Mouse (Mus musculus) megakaryocyte, embryonic 14.5 days (primary cell): Measurements from ENCODE around the gene Sema3f. TPM values are rescaled to one million over a fixed set of nuclear protein-coding genes. Genes with fewer than 3 reads are reported as not detected.
A peak's percentile ranks its signal among the peaks of the same experiment; 100 is the strongest.
"Not testable (repeated sequence)": the region's sequence is repeated elsewhere in the genome, so short reads cannot be mapped to it uniquely, and the experiment has no call there.

Experiments
- H3K27me3 ChIP-seq: replicated peaks from 2 replicates; pipeline ENCODE3; 2012; ENCODE audit warnings: inconsistent platforms
- H3K36me3 ChIP-seq: replicated peaks from 2 replicates; pipeline ENCODE3; 2012; ENCODE audit warnings: low read length, inconsistent platforms, mixed read lengths
- H3K4me1 ChIP-seq: 2 replicates; pipeline ENCODE4 v1.6.1; 2012; ENCODE audit warnings: inconsistent platforms
- H3K4me3 ChIP-seq: replicated peaks from 2 replicates; pipeline ENCODE3; 2012; ENCODE audit warnings: moderate library complexity, mild to moderate bottlenecking, inconsistent platforms
- H3K9me3 ChIP-seq: 2 replicates; pipeline ENCODE4 v1.6.1; 2012; ENCODE audit warnings: inconsistent platforms
- FLI1 ChIP-seq: IDR thresholded peaks from 2 replicates; pipeline ENCODE4 v1.6.1; 2012; ENCODE audit warnings: low read length, inconsistent platforms, mixed read lengths
- GATA1 ChIP-seq: IDR thresholded peaks from 3 replicates; pipeline ENCODE4 v1.6.1; 2012; ENCODE audit warnings: mixed read lengths, low read length, inconsistent platforms, borderline replicate concordance
- polyA plus RNA-seq: library from polyadenylated mRNA; stranded (reverse); fragments of >175 nt; gene quantifications from 2 replicates; pipeline ENCODE4 v1.2.3, GENCODE M21; 2012; ENCODE audit warnings: low replicate concordance; ENCODE audit not compliant: insufficient read depth

Sema3f gene
- polyA plus RNA-seq, 1 experiment = not detected

- TF ChIP-seq FLI1 (no peak), GATA1 (no peak)
- Histone ChIP-seq H3K9me3 (no peaks in the 10 kb centered on the region), H3K4me3 (no peak overlapping the region), H3K27me3 (peaks cover 87% of the 10 kb centered on the region), H3K36me3 (no peaks in the 10 kb centered on the region), H3K4me1 (peaks cover 4% of the 10 kb centered on the region; the same call in 1 of the 2 replicates)
Measured at GRCm38 (mm10) chr9:107693433-107693987, 16.8 kb downstream of the Sema3f start.

DNA sequence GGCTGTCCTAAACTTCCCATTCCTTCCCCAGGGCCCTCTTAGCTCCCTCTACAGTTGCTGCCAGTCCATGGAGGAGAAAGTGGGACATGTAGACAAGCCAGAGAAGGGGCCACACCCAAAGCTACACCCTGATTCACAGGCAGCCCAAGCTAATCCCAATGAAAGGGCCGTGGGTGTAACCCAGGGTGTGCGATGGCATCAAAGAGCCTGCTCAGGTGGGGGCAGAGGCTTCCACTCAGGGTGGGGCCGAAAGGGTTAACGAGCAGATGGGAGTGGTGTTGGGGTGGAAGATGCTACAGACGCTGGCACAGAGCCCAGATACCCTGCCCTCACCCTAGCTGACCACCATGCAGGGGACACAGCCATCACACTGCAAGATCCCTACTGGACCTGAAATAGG, 17.5 kb downstream of the Sema3f start:
- Histone ChIP-seq H3K4me3 (no peak overlapping the region), H3K4me1 (peaks cover 4% of the 10 kb centered on the region; the same call in 1 of the 2 replicates), H3K36me3 (no peaks in the 10 kb centered on the region), H3K27me3 (peaks cover 89% of the 10 kb centered on the region), H3K9me3 (no peaks in the 10 kb centered on the region)
- TF ChIP-seq GATA1 (no peak), FLI1 (no peak)

- no peaks in the 10 kb centered on the region for H3K9me3 ChIP-seq
- peaks cover 10% of the 10 kb centered on the region for H3K4me1 ChIP-seq
- H3K27me3 ChIP-seq = peaks cover 87% of the 10 kb centered on the region
- H3K36me3 ChIP-seq = no peaks in the 10 kb centered on the region
- no peak for TF ChIP-seq FLI1
- TF ChIP-seq GATA1 = no peak
- H3K4me3 ChIP-seq = peak overlapping the region; percentile 30
Measured at GRCm38 (mm10) chr9:107690391-107690790, 19.9 kb downstream of the Sema3f start.

GRCm38 (mm10) chr9:107688939-107689338, 21.3 kb downstream of the Sema3f start:
- Histone ChIP-seq H3K4me3 (no peak overlapping the region), H3K4me1 (peaks cover 10% of the 10 kb centered on the region), H3K9me3 (no peaks in the 10 kb centered on the region), H3K36me3 (no peaks in the 10 kb centered on the region), H3K27me3 (peaks cover 91% of the 10 kb centered on the region)
- TF ChIP-seq GATA1 (no peak), FLI1 (no peak)

DNA sequence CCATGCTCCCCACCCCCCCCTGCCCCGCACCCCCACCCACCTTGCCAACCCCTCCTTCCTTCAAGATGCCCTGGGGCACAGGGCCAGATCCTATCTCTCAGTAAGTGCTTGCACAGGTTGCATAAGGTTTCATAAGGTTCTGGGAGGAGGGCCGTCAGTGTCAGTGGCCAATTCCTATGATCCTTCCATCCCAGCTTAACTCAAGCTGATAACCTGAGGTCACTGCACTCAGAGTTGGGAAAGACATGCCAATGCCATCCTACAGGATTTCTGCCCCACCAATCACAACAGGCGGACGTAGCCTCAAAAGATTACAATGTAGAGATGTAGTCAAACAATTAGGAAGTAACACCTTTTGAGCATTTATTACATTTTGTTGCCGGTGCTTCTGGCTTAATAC, 21.9 kb downstream of the Sema3f start:
- H3K4me3 ChIP-seq = no peak overlapping the region
- H3K9me3 ChIP-seq = no peaks in the 10 kb centered on the region
- H3K4me1 ChIP-seq = peaks cover 10% of the 10 kb centered on the region
- peaks cover 93% of the 10 kb centered on the region for H3K27me3 ChIP-seq
- no peaks in the 10 kb centered on the region for H3K36me3 ChIP-seq
- TF ChIP-seq FLI1 = no peak
- TF ChIP-seq GATA1 = no peak

- Histone ChIP-seq H3K4me3 (peak overlapping the region; percentile 53), H3K36me3 (no peaks in the 10 kb centered on the region), H3K27me3 (peaks cover 90% of the 10 kb centered on the region), H3K4me1 (peaks cover 14% of the 10 kb centered on the region), H3K9me3 (no peaks in the 10 kb centered on the region)
- TF ChIP-seq GATA1 (no peak), FLI1 (no peak)
Measured at GRCm38 (mm10) chr9:107685231-107685981, 24.9 kb downstream of the Sema3f start.

DNA sequence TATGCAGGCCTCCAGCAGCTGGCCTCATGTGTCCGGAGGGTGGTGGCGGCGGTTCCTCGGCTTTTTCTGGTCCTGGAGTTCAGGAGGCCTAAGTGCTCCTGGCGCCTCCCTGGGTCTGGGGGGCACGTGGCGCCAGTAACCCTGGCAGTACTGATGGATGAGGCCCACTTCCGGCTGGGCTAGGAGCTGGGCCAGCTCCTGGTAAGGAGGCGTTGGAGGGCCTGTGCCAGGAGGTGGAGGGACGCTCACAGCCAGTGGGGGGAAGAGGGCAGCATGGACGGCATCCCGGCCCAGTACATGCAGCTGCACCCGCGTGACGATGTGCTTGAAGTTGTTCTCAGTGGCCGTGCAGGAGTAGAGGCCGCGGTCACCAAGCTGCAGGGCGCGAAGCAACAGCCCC, 27.9 kb downstream of the Sema3f start:
- Histone ChIP-seq H3K9me3 (no peaks in the 10 kb centered on the region), H3K4me1 (peaks cover 16% of the 10 kb centered on the region), H3K36me3 (no peaks in the 10 kb centered on the region), H3K27me3 (peaks cover 84% of the 10 kb centered on the region), H3K4me3 (peak overlapping the region; percentile 23)
- TF ChIP-seq GATA1 = no peak
- TF ChIP-seq FLI1 = no peak

DNA sequence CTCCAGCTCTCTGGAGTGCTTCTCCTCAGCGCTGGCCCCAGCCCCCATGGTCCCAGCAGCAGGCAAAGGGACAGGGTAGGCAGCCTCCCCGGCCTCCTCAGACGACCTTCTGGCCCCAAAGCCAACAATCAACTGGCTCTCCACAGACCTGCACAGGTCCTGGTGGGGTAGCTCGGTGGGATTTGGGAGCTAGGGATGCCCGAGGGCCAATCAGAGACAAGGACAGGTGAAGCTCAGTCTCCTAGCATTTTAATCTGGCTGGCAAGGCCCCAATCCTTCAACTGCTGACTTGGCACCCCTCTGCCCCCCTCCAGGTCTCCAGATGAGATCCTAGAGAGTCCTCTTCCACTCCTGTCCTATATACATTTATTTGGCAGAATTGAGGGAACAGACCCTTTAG, 30.8 kb downstream of the Sema3f start, which contains the start of gene Gnat1:
TSS of gene Gnat1 (minus strand) at position 212 of the 400 bp plus-strand sequence.
- H3K4me3 ChIP-seq = peak within 1 kb of the TSS; percentile 3
- H3K27me3 ChIP-seq = peaks cover 87% of the 10 kb centered on the region
- no peaks in the 10 kb centered on the region for H3K36me3 ChIP-seq
- no peak for TF ChIP-seq GATA1
- no peak for TF ChIP-seq FLI1
- peaks cover 32% of the 10 kb centered on the region for H3K4me1 ChIP-seq
- no peaks in the 10 kb centered on the region for H3K9me3 ChIP-seq

DNA sequence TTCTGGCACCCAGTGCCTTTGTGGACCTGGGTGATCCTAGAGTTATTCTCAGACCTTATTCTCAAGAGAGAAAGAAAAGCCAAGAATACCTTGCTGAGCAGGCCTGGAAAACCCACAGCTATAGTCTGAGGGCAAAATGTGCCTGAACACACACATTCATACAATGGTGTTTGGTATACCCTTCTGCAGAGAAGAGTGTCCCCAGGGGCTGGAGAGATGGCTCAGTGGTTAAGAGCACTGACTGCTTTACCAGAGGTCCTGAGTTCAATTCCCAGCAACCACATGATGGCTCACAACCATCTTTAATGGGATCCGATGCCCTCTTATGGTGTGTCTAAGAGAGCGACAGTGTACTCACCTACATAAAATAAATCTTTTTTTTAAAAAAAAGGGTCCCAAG, 31.4 kb downstream of the Sema3f start:
- H3K36me3 ChIP-seq = no peaks in the 10 kb centered on the region
- no peak for TF ChIP-seq FLI1
- peaks cover 87% of the 10 kb centered on the region for H3K27me3 ChIP-seq
- peaks cover 32% of the 10 kb centered on the region for H3K4me1 ChIP-seq
- no peaks in the 10 kb centered on the region for H3K9me3 ChIP-seq
- H3K4me3 ChIP-seq = no peak overlapping the region

DNA sequence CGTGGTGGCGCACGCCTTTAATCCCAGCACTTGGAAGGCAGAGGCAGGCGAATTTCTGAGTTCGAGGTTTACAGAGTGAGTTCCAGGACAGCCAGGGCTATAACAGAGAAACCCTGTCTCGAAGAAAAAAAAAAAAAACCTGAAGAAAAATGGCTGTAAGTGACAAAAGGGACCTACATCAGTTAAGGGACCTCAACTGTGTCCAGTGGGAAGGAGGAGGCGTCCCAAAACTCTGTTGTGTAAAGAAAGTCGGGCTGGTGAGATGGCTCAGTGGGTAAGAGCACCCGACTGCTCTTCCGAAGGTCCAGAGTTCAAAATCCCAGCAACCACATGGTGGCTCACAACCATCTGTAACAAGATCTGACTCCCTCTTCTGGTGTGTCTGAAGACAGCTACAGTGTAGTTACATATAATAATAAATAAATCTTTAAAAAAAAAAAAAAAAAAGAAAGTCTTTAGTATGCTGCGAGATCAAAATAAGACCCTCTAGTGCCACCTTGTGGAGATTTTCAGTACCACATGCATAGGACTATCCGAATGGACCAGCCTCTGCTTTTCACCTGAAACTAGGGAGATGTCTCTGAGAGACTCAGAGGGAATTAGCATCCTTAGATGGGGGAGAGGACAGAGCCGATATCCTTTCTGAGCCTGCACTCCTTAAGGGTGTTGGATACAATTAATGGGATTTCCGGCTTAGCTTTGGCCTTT, 32.3 kb downstream of the Sema3f start:
- Histone ChIP-seq H3K4me1 (peaks cover 32% of the 10 kb centered on the region), H3K27me3 (peaks cover 83% of the 10 kb centered on the region)
- not testable (repeated sequence) for H3K36me3 ChIP-seq, H3K4me3 ChIP-seq, H3K9me3 ChIP-seq
